Mouse (Mus musculus): ENCODE measurements at regions not wholly inside any gene's neighbourhood (a gene's known extent, or its start where the extent isn't known, plus 50 kb on each side); places are given as distances from the start of the nearest gene placed in this dataset.

DNA sequence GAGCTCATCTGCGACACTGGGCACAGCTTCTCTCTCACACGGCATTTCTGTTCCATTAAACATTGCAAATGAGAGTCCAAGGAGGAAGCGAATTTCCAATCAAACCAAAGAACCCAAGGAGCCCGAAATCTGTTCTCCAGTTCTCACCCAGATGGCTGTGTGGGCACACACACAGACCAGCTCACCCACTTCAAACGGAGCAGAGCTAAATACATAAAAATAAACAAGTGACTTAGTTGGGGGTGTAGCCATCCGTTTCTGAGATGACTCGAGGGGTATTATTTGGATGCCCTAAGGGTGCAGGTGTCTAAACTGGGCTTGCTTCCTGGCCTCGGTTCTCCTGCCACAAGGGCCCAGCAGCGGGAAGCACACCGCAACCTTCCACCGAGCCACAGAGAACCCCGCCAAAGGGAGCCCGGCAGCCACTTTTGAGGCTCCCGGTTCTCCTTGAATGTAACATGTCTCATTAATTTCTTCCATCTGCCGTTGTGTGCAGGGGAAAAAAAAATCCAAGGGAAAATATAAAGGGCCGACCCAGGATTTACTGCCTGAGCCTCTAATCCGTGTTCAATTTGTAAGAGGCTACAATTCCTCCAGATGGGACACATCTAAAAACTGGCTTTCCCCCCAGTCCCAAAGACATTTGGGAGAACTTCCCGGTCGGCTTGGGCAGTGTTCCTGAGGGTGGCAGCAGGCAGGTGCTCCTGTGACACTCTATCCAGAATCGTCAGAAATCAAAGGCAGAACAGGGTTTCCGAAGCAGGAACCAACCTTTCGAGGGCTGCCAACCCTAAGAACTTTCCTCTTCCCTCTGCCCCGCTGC lies 598.6 kb upstream of the Gm10131 start:
- TF ChIP-seq REST (IDR thresholded peaks at IDR 0.05; ENCODE audit: insufficient read depth, insufficient read length): no peak
- no peak for TF ChIP-seq CEBPB (IDR thresholded peaks at IDR 0.05; ENCODE audit: insufficient read depth, poor library complexity, severe bottlenecking)
